Mouse (Mus musculus) hindbrain, postnatal 0 days (tissue): ENCODE measurements around the gene Fgfr2. TPM values are rescaled to one million over a fixed set of nuclear protein-coding genes. Genes with fewer than 3 reads are reported as not detected.

Source experiments
- ATAC-seq: fragments of 200-750 bp; cut with Nextera tagmentation; 2 replicates; pipeline ENCODE4 v1.8.0; 2017; ENCODE audit warnings: mild to moderate bottlenecking, moderate TSS enrichment, moderate library complexity
- DNase-seq: peaks from one replicate; pipeline ENCODE4 v3.0.0-alpha.2; 2015; ENCODE audit warnings: low spot score
- H3K27ac ChIP-seq: fragments of 300-500 bp; sonication (generic); 2 replicates; pipeline ENCODE4 v1.5.1; 2014; ENCODE audit warnings: mild to moderate bottlenecking
- H3K27me3 ChIP-seq: fragments of 300-500 bp; sonication (generic); 2 replicates; pipeline ENCODE4 v1.6.1; 2014; ENCODE audit warnings: low read length, mixed read lengths; ENCODE audit not compliant: insufficient read depth
- H3K36me3 ChIP-seq: fragments of 300-500 bp; sonication (generic); 2 replicates; pipeline ENCODE4 v1.6.1; 2014; ENCODE audit warnings: low read length, mixed read lengths; ENCODE audit not compliant: insufficient read depth
- H3K4me1 ChIP-seq: fragments of 300-500 bp; sonication (generic); 2 replicates; pipeline ENCODE4 v1.6.1; 2014; ENCODE audit warnings: antibody characterized with exemption, low read length, mixed read lengths; ENCODE audit not compliant: insufficient read depth
- H3K4me2 ChIP-seq: fragments of 300-500 bp; sonication (generic); 2 replicates; pipeline ENCODE4 v1.6.1; 2014; ENCODE audit warnings: low read depth, mild to moderate bottlenecking, low read length, moderate library complexity, mixed read lengths
- H3K4me3 ChIP-seq: fragments of 300-500 bp; sonication (generic); 2 replicates; pipeline ENCODE4 v1.5.1; 2014; ENCODE audit warnings: low read length
- H3K9ac ChIP-seq: fragments of 300-500 bp; sonication (generic); replicated peaks from 2 replicates; pipeline ENCODE4 v1.6.1; 2014; ENCODE audit warnings: mild to moderate bottlenecking, low read length, moderate library complexity, mixed read lengths
- H3K9me3 ChIP-seq: fragments of 300-500 bp; sonication (generic); 2 replicates; pipeline ENCODE4 v1.6.1; 2016; ENCODE audit warnings: low read length, mixed read lengths
- CTCF ChIP-seq: IDR thresholded peaks from 2 replicates; pipeline ENCODE4 v1.5.1; 2016; ENCODE audit warnings: antibody characterized with exemption, control low read depth, low read depth
- WGBS: fragments of 180-500 bp; shearing (Covaris S2); extraction: QIAGEN DNeasy Blood & Tissue Kit; methylation state at CpG from one replicate; pipeline ENCODE4 v1.1.7; 2014; 5-methylcytosine and 5-hydroxymethylcytosine counted together
- polyA plus RNA-seq: library from polyadenylated mRNA; unstranded; fragments of >200 nt; fragmentation: Nextera tagmentation; extraction: Ambion mirVana; gene quantifications from 2 replicates; pipeline ENCODE4 v1.2.1, GENCODE M21; 2015
- total RNA-seq: library from RNA; depleted of rRNA; stranded (reverse); fragments of >200 nt; gene quantifications from 2 replicates; pipeline ENCODE4 v1.2.3, GENCODE M21; 2014

The Fgfr2 gene
- total and polyA plus RNA-seq, 2 experiments from 2014 or later: 17.3 to 49.0 TPM

DNA sequence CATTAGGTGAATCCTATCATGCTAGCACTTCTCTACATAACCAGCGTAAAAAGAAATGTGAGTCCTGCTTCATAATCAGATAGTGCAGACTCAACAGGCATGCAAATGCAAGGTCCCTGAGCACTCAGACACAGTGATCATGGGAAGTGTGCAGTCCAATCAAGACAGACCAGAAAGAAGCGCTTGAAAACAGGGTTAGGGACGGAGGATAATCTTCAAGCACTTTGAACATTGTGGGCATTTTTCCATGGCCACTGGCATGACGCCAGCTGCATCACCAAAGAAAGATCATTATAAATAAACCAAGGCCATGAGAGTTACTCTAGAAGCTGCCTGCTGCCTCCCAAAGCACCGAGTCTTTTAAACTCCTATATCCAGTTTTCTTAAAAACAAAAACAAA is 2923.8 kb downstream of the Fgfr2 start:
- ATAC-seq: no peak
- WGBS: 59% methylated on average over 5 of the region's 5 CpGs
- no peak overlapping the region for H3K4me3 ChIP-seq
- H3K27me3 ChIP-seq: no peaks in the 10 kb centered on the region
- TF ChIP-seq CTCF: no peak
- H3K4me1 ChIP-seq: no peaks in the 10 kb centered on the region
- H3K27ac ChIP-seq: no peak overlapping the region
- H3K4me2 ChIP-seq: no peak overlapping the region
- H3K9ac ChIP-seq: no peak overlapping the region
- no peaks in the 10 kb centered on the region for H3K36me3 ChIP-seq
- H3K9me3 ChIP-seq: no peaks in the 10 kb centered on the region
- no peak for DNase-seq

DNA sequence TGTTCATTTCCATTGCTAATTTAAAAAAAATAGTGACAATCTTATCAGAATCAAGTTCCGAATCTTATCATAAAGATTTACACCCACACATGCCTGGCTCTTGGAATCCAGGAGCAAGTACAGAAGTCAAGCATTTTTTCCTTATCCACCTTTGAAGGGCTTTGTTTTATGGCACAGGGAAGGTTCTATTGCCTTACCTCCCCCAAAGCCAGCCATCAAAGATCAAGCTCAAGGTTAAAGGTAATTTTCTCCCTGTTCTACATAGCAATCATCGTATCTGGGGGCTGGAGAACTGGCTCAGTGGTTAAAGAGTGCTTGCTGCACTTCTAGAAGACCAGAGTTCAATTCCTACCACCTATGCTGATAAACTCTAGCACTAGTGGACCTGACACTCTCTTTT is 2928.1 kb downstream of the Fgfr2 start:
- no peak for DNase-seq
- no peak for TF ChIP-seq CTCF
- no peaks in the 10 kb centered on the region for H3K27me3 ChIP-seq
- no peak overlapping the region for H3K4me3 ChIP-seq
- H3K4me1 ChIP-seq: no peaks in the 10 kb centered on the region
- 89% methylated on average over 2 of the region's 2 CpGs for WGBS
- H3K36me3 ChIP-seq: no peaks in the 10 kb centered on the region
- no peak overlapping the region for H3K9ac ChIP-seq
- no peak overlapping the region for H3K4me2 ChIP-seq
- no peak for ATAC-seq
- H3K27ac ChIP-seq: no peak overlapping the region
- H3K9me3 ChIP-seq: no peaks in the 10 kb centered on the region

DNA sequence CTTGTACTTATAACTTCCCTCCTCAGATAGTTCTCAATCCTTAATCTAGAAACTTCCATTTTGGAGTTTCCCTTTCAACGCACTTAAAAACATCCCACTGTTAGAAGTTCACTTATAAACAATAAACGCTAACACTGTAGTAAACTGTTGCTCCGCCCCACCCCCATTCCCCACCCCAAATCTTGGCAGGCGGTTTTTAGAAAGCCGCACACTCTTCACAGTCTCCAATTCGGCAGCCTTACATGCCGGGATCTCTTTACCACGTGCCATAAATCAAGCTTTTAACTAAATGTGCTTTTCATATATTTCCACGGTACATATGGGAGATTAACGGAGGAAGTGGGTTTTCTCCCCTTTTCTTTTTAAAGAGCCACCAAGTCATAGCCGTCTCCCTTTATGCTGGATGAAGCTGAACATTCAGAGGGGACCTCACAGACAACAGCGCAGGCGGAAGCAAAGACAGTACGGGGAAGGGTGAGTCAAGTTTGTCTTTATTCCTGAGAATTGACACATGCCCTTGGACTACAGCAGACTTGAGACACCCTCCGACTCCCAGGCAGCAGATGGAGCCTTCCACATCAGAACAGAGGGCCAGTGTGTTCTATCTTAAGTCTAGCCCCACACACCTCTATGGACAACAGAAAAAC is 2932.7 kb downstream of the Fgfr2 start:
- ATAC-seq (no peak), DNase-seq (no peak)
- no peaks in the 10 kb centered on the region for H3K27me3 ChIP-seq
- no peaks in the 10 kb centered on the region for H3K36me3 ChIP-seq
- no peak overlapping the region for H3K27ac ChIP-seq
- H3K4me1 ChIP-seq: no peaks in the 10 kb centered on the region
- no peak overlapping the region for H3K4me2 ChIP-seq
- H3K9ac ChIP-seq: no peak overlapping the region
- TF ChIP-seq CTCF: no peak
- no peak overlapping the region for H3K4me3 ChIP-seq
- 57% methylated on average over 15 of the region's 15 CpGs for WGBS
- no peaks in the 10 kb centered on the region for H3K9me3 ChIP-seq

- ATAC-seq: no peak
- H3K4me1 ChIP-seq: no peaks in the 10 kb centered on the region
- no peak for DNase-seq
- no peak for TF ChIP-seq CTCF
- no peak overlapping the region for H3K9ac ChIP-seq
- H3K4me2 ChIP-seq: no peak overlapping the region
- no peak overlapping the region for H3K27ac ChIP-seq
- no peak overlapping the region for H3K4me3 ChIP-seq
- H3K27me3 ChIP-seq: no peaks in the 10 kb centered on the region
- H3K36me3 ChIP-seq: no peaks in the 10 kb centered on the region
- no peaks in the 10 kb centered on the region for H3K9me3 ChIP-seq
- WGBS: 71% methylated on average over 4 of the region's 4 CpGs
These were observed 2933.2 kb downstream of the Fgfr2 start for GRCm38 (mm10) chr7:130189901-130190300.

DNA sequence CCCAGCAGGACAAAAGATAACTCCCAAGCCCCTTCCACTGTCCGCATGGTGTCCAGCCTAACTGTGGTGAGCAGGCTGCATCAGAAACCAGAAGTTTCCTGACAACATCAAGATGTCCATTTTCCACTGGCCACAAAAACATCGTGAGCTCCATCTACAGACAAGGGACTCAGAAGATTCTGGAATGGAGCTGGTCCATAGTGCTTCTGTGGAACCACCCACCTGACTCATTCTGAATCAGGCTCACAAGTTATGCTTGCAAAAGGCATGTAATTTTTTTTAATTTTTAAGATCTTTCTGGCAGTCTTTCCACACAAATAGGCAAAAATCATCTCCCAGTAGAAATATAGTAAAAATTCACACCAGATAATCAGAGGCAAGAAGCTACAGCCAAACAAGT is 2935.0 kb downstream of the Fgfr2 start:
- no peak for ATAC-seq
- no peaks in the 10 kb centered on the region for H3K4me1 ChIP-seq
- H3K9me3 ChIP-seq: no peaks in the 10 kb centered on the region
- TF ChIP-seq CTCF: no peak
- H3K4me3 ChIP-seq: no peak overlapping the region
- no peaks in the 10 kb centered on the region for H3K36me3 ChIP-seq
- no peaks in the 10 kb centered on the region for H3K27me3 ChIP-seq
- no peak for DNase-seq
- 91% methylated on average over 2 of the region's 2 CpGs for WGBS
- no peak overlapping the region for H3K27ac ChIP-seq
- no peak overlapping the region for H3K4me2 ChIP-seq
- no peak overlapping the region for H3K9ac ChIP-seq

DNA sequence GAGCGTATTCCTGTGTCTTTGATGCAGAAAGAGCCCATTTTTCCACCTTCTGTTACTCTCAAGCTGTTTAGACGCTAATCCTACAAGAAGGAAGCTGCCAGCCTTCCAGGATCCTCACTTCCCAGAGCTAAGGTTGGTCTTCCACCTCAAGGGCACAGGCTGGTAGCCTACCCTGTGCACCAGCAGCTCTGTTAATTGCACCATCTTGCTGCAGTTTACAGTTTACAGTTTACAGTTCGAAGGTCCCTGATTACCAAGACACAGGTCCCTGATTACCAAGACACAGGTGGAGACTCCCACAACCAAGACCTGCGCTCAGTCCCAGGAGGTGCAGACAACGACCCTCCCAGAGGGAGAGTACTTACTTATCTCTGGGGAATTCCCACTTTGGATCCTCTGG is 2938.3 kb downstream of the Fgfr2 start:
- TF ChIP-seq CTCF: no peak
- H3K9me3 ChIP-seq: no peaks in the 10 kb centered on the region
- H3K9ac ChIP-seq: no peak overlapping the region
- no peaks in the 10 kb centered on the region for H3K4me1 ChIP-seq
- no peak overlapping the region for H3K4me3 ChIP-seq
- H3K4me2 ChIP-seq: no peak overlapping the region
- no peak for ATAC-seq
- no peak for DNase-seq
- H3K27me3 ChIP-seq: no peaks in the 10 kb centered on the region
- 77% methylated on average over 5 of the region's 5 CpGs for WGBS
- H3K27ac ChIP-seq: no peak overlapping the region
- no peaks in the 10 kb centered on the region for H3K36me3 ChIP-seq

DNA sequence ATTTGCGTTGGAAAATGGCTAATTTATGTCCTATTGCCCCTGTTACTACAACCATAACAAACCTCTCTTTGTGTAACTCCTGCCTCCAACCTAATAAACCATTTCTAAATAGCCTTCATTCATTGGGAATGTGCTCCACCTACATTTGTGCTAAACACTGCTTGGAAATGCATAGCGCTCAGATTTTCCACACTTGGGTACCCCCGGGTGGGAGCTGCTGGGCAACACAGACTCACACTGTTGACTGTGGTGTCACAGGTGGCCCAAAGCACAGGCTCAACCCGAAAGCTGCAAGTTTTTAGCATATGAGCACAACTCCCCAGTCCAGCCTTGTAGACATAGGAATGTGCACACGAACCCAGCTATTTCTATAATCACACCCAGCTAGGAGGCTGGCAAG is 2939.2 kb downstream of the Fgfr2 start:
- ATAC-seq (no peak), DNase-seq (no peak)
- Histone ChIP-seq H3K36me3 (no peaks in the 10 kb centered on the region), H3K4me1 (no peaks in the 10 kb centered on the region; the same call in 1 of the 2 replicates), H3K9me3 (no peaks in the 10 kb centered on the region), H3K4me2 (no peak overlapping the region), H3K27ac (no peak overlapping the region), H3K4me3 (no peak overlapping the region), H3K27me3 (no peaks in the 10 kb centered on the region), H3K9ac (no peak overlapping the region)
- WGBS: 52% methylated on average over 5 of the region's 5 CpGs
- no peak for TF ChIP-seq CTCF
